ENCODE assay signal across 9 mouse cellular contexts in genomic region chr4:97037693-97038348, GRCm38 (mm10).
DNase-seq lines count a peak whose midpoint lies in the region; ATAC-seq and TF ChIP-seq lines count a peak whose summit lies in the region.
"Had no signal": no experiment of that assay in that cellular context is flagged by ENCODE, and none has a peak within 500 bp of the region (broad histone marks: within the 10 kb centered on the region; RNA-seq: fewer than 3 reads in every experiment).

No protein-coding gene starts in this region.

- DNase-seq in cerebellum, adult 2 months = peak; percentile 44 to 47
- peak; percentile 24 to 80 for DNase-seq in frontal cortex, adult 2 months (ENCODE audit: extremely low spot score in 1 of 2, low spot score in 1 of 2)
- peak; percentile 28 to 74 for DNase-seq in layer of hippocampus, adult 18-20 months (ENCODE audit: low spot score in 2 of 2)
- DNase-seq in lung, postnatal 0 days (ENCODE audit: low spot score) = peak; percentile 46
- DNase-seq in right cerebral cortex, postnatal 14 days = peak; percentile 39

- no peaks in the 10 kb centered on the region for H3K4me1 ChIP-seq in intestine, postnatal 0 days (replicated peaks; ENCODE audit: control insufficient read depth, insufficient read depth, low read length)
- no peaks in the 10 kb centered on the region for H3K4me1 ChIP-seq in intestine, embryonic 16.5 days (ENCODE audit: control insufficient read depth, insufficient read depth, low read length)
- no peaks in the 10 kb centered on the region for H3K4me1 ChIP-seq in cerebellum, adult 2 months (ENCODE audit: control insufficient read depth, insufficient read depth, low read length)
- H3K4me1 ChIP-seq in lung, postnatal 0 days (ENCODE audit: insufficient read depth, low read depth, low read length) = no peaks in the 10 kb centered on the region
- H3K4me1 ChIP-seq: heart, embryonic 15.5 days had no signal

- no peak for TF ChIP-seq EP300 in lung, postnatal 0 days (IDR thresholded peaks at IDR 0.05)

- 38% methylated on average over 2 of the region's 2 CpGs for WGBS in intestine, postnatal 0 days
- 40% methylated on average over 2 of the region's 2 CpGs for WGBS in intestine, embryonic 16.5 days
- WGBS in cerebellum, adult 2 months = 7% methylated on average over 2 of the region's 2 CpGs
- 29% methylated on average over 2 of the region's 2 CpGs for WGBS in lung, postnatal 0 days

- no peaks in the 10 kb centered on the region for H3K27me3 ChIP-seq in intestine, postnatal 0 days (replicated peaks; ENCODE audit: control insufficient read depth, insufficient read depth, low read length)
- no peaks in the 10 kb centered on the region for H3K27me3 ChIP-seq in intestine, embryonic 16.5 days (replicated peaks; ENCODE audit: control insufficient read depth, insufficient read depth, low read length)
- no peaks in the 10 kb centered on the region for H3K27me3 ChIP-seq in cerebellum, adult 2 months (ENCODE audit: control insufficient read depth, insufficient read depth, low read length)
- no peaks in the 10 kb centered on the region for H3K27me3 ChIP-seq in lung, postnatal 0 days (replicated peaks; ENCODE audit: insufficient read depth, low read length)
- H3K27me3 ChIP-seq: heart, embryonic 15.5 days had no signal

- H3K4me2 ChIP-seq in intestine, postnatal 0 days (replicated peaks; ENCODE audit: low read depth) = no peak overlapping the region
- no peak overlapping the region for H3K4me2 ChIP-seq in intestine, embryonic 16.5 days (ENCODE audit: low read depth, low read length)
- H3K4me2 ChIP-seq in lung, postnatal 0 days (replicated peaks; ENCODE audit: low read depth, low read length) = no peak overlapping the region
- H3K4me2 ChIP-seq: heart, embryonic 15.5 days had no signal

- no peak overlapping the region for H3K4me3 ChIP-seq in intestine, postnatal 0 days (ENCODE audit: low read depth, low read length)
- H3K4me3 ChIP-seq in intestine, embryonic 16.5 days (ENCODE audit: low read length) = no peak overlapping the region
- no peak overlapping the region for H3K4me3 ChIP-seq in cerebellum, adult 2 months (replicated peaks; ENCODE audit: insufficient read depth, low read depth, low read length)
- H3K4me3 ChIP-seq in lung, postnatal 0 days (ENCODE audit: low read depth, low read length) = no peak overlapping the region
- H3K4me3 ChIP-seq: heart, embryonic 15.5 days had no signal

- no peak for TF ChIP-seq POLR2A in cerebellum, adult 2 months (IDR thresholded peaks at IDR 0.05; ENCODE audit: borderline replicate concordance, insufficient read depth, low read length)

- no peaks in the 10 kb centered on the region for H3K9me3 ChIP-seq in intestine, postnatal 0 days (ENCODE audit: control insufficient read depth)
- H3K9me3 ChIP-seq in intestine, embryonic 16.5 days (ENCODE audit: control insufficient read depth, low read length) = no peaks in the 10 kb centered on the region
- H3K9me3 ChIP-seq in lung, postnatal 0 days (ENCODE audit: low read length) = no peaks in the 10 kb centered on the region
- H3K9me3 ChIP-seq: heart, embryonic 15.5 days had no signal

- H3K27ac ChIP-seq in intestine, postnatal 0 days (ENCODE audit: low read depth, low read length) = no peak overlapping the region
- H3K27ac ChIP-seq in intestine, embryonic 16.5 days (ENCODE audit: low read length) = no peak overlapping the region
- H3K27ac ChIP-seq in cerebellum, adult 2 months (ENCODE audit: insufficient read depth, low read length) = no peak overlapping the region
- H3K27ac ChIP-seq in lung, postnatal 0 days (ENCODE audit: low read length) = no peak overlapping the region
- H3K27ac ChIP-seq: heart, embryonic 15.5 days had no signal

- no peak overlapping the region for H3K9ac ChIP-seq in intestine, postnatal 0 days (ENCODE audit: low read depth, low read length)
- no peak overlapping the region for H3K9ac ChIP-seq in intestine, embryonic 16.5 days (ENCODE audit: low read depth, low read length)
- H3K9ac ChIP-seq in lung, postnatal 0 days (replicated peaks; ENCODE audit: low read depth) = no peak overlapping the region
- H3K9ac ChIP-seq: heart, embryonic 15.5 days had no signal

- TF ChIP-seq CTCF in intestine, postnatal 0 days (IDR thresholded peaks at IDR 0.05; ENCODE audit: low read depth) = peak; percentile 83
- TF ChIP-seq CTCF in cerebellum, adult 2 months (IDR thresholded peaks at IDR 0.05; ENCODE audit: borderline replicate concordance, insufficient read depth, low read depth, low read length) = peak; percentile 71
- peak; percentile 85 for TF ChIP-seq CTCF in lung, postnatal 0 days (IDR thresholded peaks at IDR 0.05)

- no peak for ATAC-seq in intestine, postnatal 0 days
- no peak for ATAC-seq in intestine, embryonic 16.5 days
- ATAC-seq in lung, postnatal 0 days = no peak
- ATAC-seq in monocyte, adult 5-6 weeks (replicated peaks; ENCODE audit: insufficient number of reproducible peaks, low FRiP score, low TSS enrichment, poor library complexity, severe bottlenecking) = no peak

- H3K36me3 ChIP-seq in intestine, postnatal 0 days (ENCODE audit: control insufficient read depth, insufficient read depth) = no peaks in the 10 kb centered on the region
- no peaks in the 10 kb centered on the region for H3K36me3 ChIP-seq in intestine, embryonic 16.5 days (ENCODE audit: control insufficient read depth, insufficient read depth, low read length)
- H3K36me3 ChIP-seq in lung, postnatal 0 days (ENCODE audit: insufficient read depth, low read length) = no peaks in the 10 kb centered on the region
- H3K36me3 ChIP-seq: heart, embryonic 15.5 days had no signal
